ENCODE assay signal across 8 mouse cellular contexts in the genomic region with DNA sequence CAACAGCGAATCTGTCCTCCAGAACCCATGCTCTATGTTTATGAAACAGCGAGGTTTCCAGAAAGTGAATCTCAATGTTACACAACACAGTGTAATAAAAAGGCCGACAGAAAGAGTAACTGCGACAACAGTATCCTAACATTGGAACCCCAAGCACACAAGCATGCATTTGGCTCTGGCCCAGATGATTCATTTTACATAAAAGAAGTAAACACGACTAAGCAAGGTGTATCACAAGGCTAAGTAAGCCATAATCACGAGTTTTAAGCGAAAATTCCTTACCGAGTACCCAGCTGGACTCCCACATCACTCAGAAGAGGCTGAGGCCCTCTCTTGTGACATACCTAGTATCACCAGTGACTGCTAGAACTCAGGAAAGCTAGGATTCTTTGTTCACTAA. TPM values are rescaled to one million over a fixed set of nuclear protein-coding genes. Genes with fewer than 3 reads are reported as not detected.
A peak's percentile ranks its signal among the peaks of the same experiment; 100 is the strongest.
DNase-seq lines count a peak whose midpoint lies in the region; ATAC-seq lines count a peak whose summit lies in the region.

No protein-coding gene starts in this region.

- no peaks in the 10 kb centered on the region for H3K9me3 ChIP-seq in heart, embryonic 11.5 days (replicated peaks; ENCODE audit: control insufficient read depth, low read length)
- no peaks in the 10 kb centered on the region for H3K9me3 ChIP-seq in limb, embryonic 12.5 days
- no peaks in the 10 kb centered on the region for H3K9me3 ChIP-seq in neural tube, embryonic 12.5 days

- no peak for ATAC-seq in heart, embryonic 11.5 days (replicated peaks; ENCODE audit: insufficient number of reproducible peaks, low FRiP score, low TSS enrichment)
- no peak for ATAC-seq in limb, embryonic 12.5 days (ENCODE audit: insufficient number of reproducible peaks, insufficient read depth, low FRiP score, low TSS enrichment, low read depth)
- no peak for ATAC-seq in neural tube, embryonic 12.5 days (ENCODE audit: low FRiP score, low read depth)
- ATAC-seq in activated CD4-positive, CD25-positive, alpha-beta regulatory T cell, adult 4 months: no peak

- peaks cover 26% of the 10 kb centered on the region for H3K4me1 ChIP-seq in heart, embryonic 11.5 days (ENCODE audit: control insufficient read depth, insufficient read depth, low read length)
- peaks cover 27% of the 10 kb centered on the region for H3K4me1 ChIP-seq in limb, embryonic 12.5 days (replicated peaks)
- H3K4me1 ChIP-seq in neural tube, embryonic 12.5 days: peaks cover 40% of the 10 kb centered on the region

- peak overlapping the region; percentile 78 for H3K4me2 ChIP-seq in heart, embryonic 11.5 days
- H3K4me2 ChIP-seq in limb, embryonic 12.5 days: peak overlapping the region; percentile 80
- peak overlapping the region; percentile 73 for H3K4me2 ChIP-seq in neural tube, embryonic 12.5 days (replicated peaks)

- peak overlapping the region; percentile 98 for H3K4me3 ChIP-seq in heart, embryonic 11.5 days (ENCODE audit: low read depth, low read length)
- H3K4me3 ChIP-seq in limb, embryonic 12.5 days (replicated peaks): peak overlapping the region; percentile 84
- peak overlapping the region; percentile 40 for H3K4me3 ChIP-seq in neural tube, embryonic 12.5 days

- peak; percentile 46 for DNase-seq in kidney, adult 18-20 months
- no peak for DNase-seq in kidney, postnatal 10 days
- peak; percentile 23 to 57 for DNase-seq in adrenal gland, postnatal 36 days
- no peak for DNase-seq in thymus, postnatal 4 days

- H3K36me3 ChIP-seq in heart, embryonic 11.5 days (ENCODE audit: control insufficient read depth, insufficient read depth, low read length): no peaks in the 10 kb centered on the region
- no peaks in the 10 kb centered on the region for H3K36me3 ChIP-seq in limb, embryonic 12.5 days
- H3K36me3 ChIP-seq in neural tube, embryonic 12.5 days: no peaks in the 10 kb centered on the region

- no peak overlapping the region for H3K27ac ChIP-seq in heart, embryonic 11.5 days (ENCODE audit: low read depth, low read length)
- no peak overlapping the region for H3K27ac ChIP-seq in limb, embryonic 12.5 days
- H3K27ac ChIP-seq in neural tube, embryonic 12.5 days: no peak overlapping the region

- WGBS in heart, embryonic 11.5 days (ENCODE audit: insufficient replicate concordance): 38% methylated on average over 8 of the region's 8 CpGs
- WGBS in limb, embryonic 12.5 days: 39% methylated on average over 8 of the region's 8 CpGs
- WGBS in neural tube, embryonic 12.5 days: 32% methylated on average over 8 of the region's 8 CpGs

- H3K9ac ChIP-seq in heart, embryonic 11.5 days (ENCODE audit: low read depth, low read length): peak overlapping the region; percentile 54; the same call in 1 of the 2 replicates
- peak overlapping the region; percentile 48 for H3K9ac ChIP-seq in limb, embryonic 12.5 days (replicated peaks)
- H3K9ac ChIP-seq in neural tube, embryonic 12.5 days: peak overlapping the region; percentile 53

- no peaks in the 10 kb centered on the region for H3K27me3 ChIP-seq in heart, embryonic 11.5 days (ENCODE audit: control insufficient read depth, insufficient read depth, low read length)
- no peaks in the 10 kb centered on the region for H3K27me3 ChIP-seq in limb, embryonic 12.5 days
- no peaks in the 10 kb centered on the region for H3K27me3 ChIP-seq in neural tube, embryonic 12.5 days (replicated peaks)

RNA-seq across cellular contexts. Expression of gene Ranbp9, which starts 2.5 kb away (rescaled TPM):
- total RNA-seq in adrenal gland, postnatal 36 days (2021): 10 to 100 TPM; 66.8 to 76.9 TPM
- polyA plus RNA-seq in heart, embryonic 11.5 days (2014; fragmentation: Nextera tagmentation; extraction: Ambion mirVana): 8.8 and 12.2 TPM in 2 replicates
- polyA plus RNA-seq in limb, embryonic 12.5 days (2016; fragmentation: Nextera tagmentation; extraction: Ambion mirVana): 9.7 and 10.0 TPM in 2 replicates
- polyA plus RNA-seq in neural tube, embryonic 12.5 days (2016; fragmentation: Nextera tagmentation; extraction: Ambion mirVana): 13.4 and 14.2 TPM in 2 replicates
- 10 to 100 TPM; 28.5 to 32.8 TPM for polyA plus RNA-seq in activated CD4-positive, CD25-positive, alpha-beta regulatory T cell, adult 4 months (2017; shearing (Covaris generic))

Comparison
In these comparisons a context has a peak if more than half of its experiments do, and no peak if none do; other contexts are left out.
1. DNase-seq: peak in kidney, adult 18-20 months (single experiment) and adrenal gland, postnatal 36 days (2 of 2); none in kidney, postnatal 10 days (single experiment) and thymus, postnatal 4 days (single experiment).
2. H3K4me3 ChIP-seq: peak in every context shown above with its lines; median percentile 98 in heart, embryonic 11.5 days; 84 in limb, embryonic 12.5 days; 40 in neural tube, embryonic 12.5 days.
3. Peak in every context shown above with its lines, with median percentiles within 50 percentile points of each other: H3K4me2 ChIP-seq and H3K9ac ChIP-seq.